Mouse (Mus musculus) hindbrain, embryonic 10.5 days (tissue): ENCODE results near the gene Gm29110. TPM values are rescaled to one million over a fixed set of nuclear protein-coding genes. Genes with fewer than 3 reads are reported as not detected.
"Not testable (repeated sequence)": the region's sequence is repeated elsewhere in the genome, so short reads cannot be mapped to it uniquely, and the experiment has no call there.

Experiments used
- DNase-seq: peaks from one replicate; pipeline ENCODE4 v3.0.0-alpha.2; 2017; ENCODE audit warnings: low spot score
- H3K27ac ChIP-seq: fragments of 300-500 bp; sonication (generic); 2 replicates; pipeline ENCODE4 v1.5.1; 2016; ENCODE audit warnings: mild to moderate bottlenecking, moderate library complexity
- H3K27me3 ChIP-seq: fragments of 300-500 bp; sonication (generic); 2 replicates; pipeline ENCODE4 v1.6.1; 2016; ENCODE audit warnings: mild to moderate bottlenecking; ENCODE audit not compliant: poor library complexity, insufficient read depth, severe bottlenecking
- H3K36me3 ChIP-seq: fragments of 300-500 bp; sonication (generic); 2 replicates; pipeline ENCODE4 v1.6.1; 2016; ENCODE audit warnings: mild to moderate bottlenecking, moderate library complexity
- H3K4me1 ChIP-seq: fragments of 300-500 bp; sonication (generic); replicated peaks from 2 replicates; pipeline ENCODE4 v1.6.1; 2016; ENCODE audit warnings: mild to moderate bottlenecking
- H3K4me3 ChIP-seq: fragments of 300-500 bp; sonication (generic); 2 replicates; pipeline ENCODE4 v1.5.1; 2016; ENCODE audit warnings: mild to moderate bottlenecking, moderate library complexity
- H3K9me3 ChIP-seq: fragments of 300-500 bp; sonication (generic); 2 replicates; pipeline ENCODE4 v1.6.1; 2016; ENCODE audit warnings: mild to moderate bottlenecking, moderate library complexity
- WGBS: fragments of 180-500 bp; shearing (Covaris S2); methylation state at CpG from one replicate; pipeline ENCODE4 v1.1.7; 2016; 5-methylcytosine and 5-hydroxymethylcytosine counted together
- polyA plus RNA-seq: library from polyadenylated mRNA; unstranded; fragments of >200 nt; fragmentation: Nextera tagmentation; extraction: Ambion mirVana; gene quantifications from 2 replicates; pipeline ENCODE4 v1.2.1, GENCODE M21; 2016

The Gm29110 gene
- not detected in 2 replicates for polyA plus RNA-seq

GRCm38 (mm10) chrY:74470231-74470630, at the start of gene Gm29110:
TSS of gene Gm29110 (plus strand) at chrY:74470531.
- not testable (repeated sequence) for H3K4me3 ChIP-seq, H3K27ac ChIP-seq, H3K27me3 ChIP-seq, DNase-seq, H3K36me3 ChIP-seq, H3K4me1 ChIP-seq, H3K9me3 ChIP-seq
- WGBS: 80% methylated on average over 2 of the region's 6 CpGs

Other genes starting within 250 kb of the Gm29110 start
- gene Gm21913, start 153.4 kb downstream of the Gm29110 start, polyA plus RNA-seq: not detected in 2 replicates